Mouse (Mus musculus) B cell, adult 67 days (primary cell): Measurements from ENCODE around the gene Olfr1217. TPM values are rescaled to one million over a fixed set of nuclear protein-coding genes. Genes with fewer than 3 reads are reported as not detected.

Experiments used
- total RNA-seq, 2 experiments: library from RNA; stranded (reverse); gene quantifications; 4 replicates each; pipeline ENCODE4 v1.2.4; 2023

Gene Olfr1217
- not detected for total RNA-seq

DNA sequence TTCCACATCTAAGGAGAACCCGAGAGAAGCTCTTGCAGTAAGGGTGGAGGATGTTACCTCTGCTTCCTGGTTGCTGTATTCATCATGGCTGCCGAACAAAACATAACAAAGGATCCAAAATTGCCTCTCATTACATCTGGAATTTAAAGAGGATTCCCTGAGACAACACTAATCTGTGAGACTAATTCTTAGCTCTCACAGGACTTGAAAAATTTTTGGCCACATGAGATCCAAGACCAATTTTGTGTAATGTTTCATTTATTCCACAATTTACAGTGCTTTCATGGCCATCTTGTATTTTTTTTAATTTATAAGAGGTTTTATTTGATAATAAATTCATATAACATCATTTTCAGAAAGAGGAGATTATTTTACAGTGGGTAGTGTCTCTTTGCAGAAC is at the start of gene Olfr1217:
Gene Olfr1217 (minus strand): TSS at position 101 of the 400 bp plus-strand sequence.

DNA sequence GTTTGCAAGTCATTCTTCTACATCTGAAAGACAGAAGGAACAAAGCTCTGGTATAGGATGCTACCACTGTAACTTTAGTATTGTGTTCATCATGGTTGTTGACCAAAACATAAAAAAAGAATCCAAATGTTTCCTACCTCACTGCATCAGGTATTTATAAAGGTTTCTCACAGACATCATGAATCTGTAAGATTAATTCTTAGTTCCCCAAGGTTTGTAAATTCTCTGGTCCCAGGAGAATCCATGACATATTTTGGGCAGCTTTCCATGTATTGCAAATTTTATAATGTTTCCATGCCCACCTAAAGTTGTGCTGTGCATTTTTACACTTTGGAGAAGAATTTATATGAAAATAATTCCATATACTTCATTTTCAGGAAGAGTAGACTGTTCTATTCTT is 29.2 kb upstream of the Olfr1217 start, which contains the start of gene Olfr1218:
Gene Olfr1218 (minus strand): TSS at position 101 of the 400 bp plus-strand sequence.

DNA sequence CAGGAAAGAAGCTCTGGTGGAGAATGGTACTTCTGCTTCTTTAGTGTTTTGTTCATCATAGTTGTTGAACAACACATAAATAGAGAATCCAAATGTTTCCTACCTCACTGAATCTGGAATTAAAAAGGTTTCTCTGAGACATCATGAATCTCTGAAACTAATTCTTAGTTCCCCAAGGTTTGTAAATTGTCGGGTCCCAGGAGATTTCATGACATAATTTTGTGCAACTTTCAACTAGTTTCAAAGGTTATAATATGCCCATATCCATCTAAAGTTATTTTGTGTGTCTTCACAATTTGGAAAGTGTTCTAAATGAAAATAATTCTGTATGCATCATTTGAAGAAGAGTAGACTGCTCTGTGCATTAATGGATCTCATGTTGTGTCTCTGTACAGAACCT is 13.6 kb downstream of the Olfr1217 start, which contains the start of gene Olfr1216:
Gene Olfr1216 (minus strand): TSS at position 101 of the 400 bp plus-strand sequence.

DNA sequence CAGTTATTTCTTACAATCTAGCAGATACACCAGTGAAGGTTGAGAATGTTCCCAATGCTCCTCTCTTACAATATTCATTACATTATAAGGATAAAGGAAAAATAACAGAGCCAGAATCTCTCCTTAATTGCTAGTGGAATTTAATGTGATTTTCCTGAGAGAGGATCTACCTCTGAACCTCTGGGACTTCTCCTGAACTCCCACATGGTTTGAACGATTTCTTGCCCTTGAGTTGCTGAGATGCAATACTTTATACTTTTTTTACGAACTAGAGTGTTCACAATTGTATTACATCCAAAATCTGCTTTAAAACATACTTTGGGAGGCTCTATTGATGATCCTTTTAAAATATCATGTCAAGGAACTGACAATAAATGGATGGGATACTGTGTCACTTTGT is 25.0 kb downstream of the Olfr1217 start, which contains the start of gene Olfr1215:
Gene Olfr1215 (minus strand): TSS at position 101 of the 400 bp plus-strand sequence.

DNA sequence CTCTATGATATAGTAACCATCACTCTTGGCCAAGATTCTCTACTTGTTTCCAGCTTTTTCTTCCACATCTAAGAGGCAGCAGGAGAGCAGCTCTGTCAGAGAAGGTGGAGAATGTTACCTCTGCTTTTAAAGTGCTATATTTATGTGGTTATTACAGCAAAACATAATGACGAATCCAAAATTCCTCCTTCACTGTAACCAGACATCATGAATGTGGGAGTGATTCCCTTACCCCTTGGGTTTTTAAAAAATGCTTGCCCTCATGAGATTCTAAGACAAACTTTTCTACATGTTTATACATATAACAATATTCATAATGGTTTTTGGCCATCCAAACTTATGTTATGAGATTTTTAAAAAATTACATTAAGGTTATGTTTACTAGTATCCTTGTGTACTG is 39.3 kb downstream of the Olfr1217 start, which contains the start of gene Olfr1214:
Gene Olfr1214 (minus strand): TSS at position 101 of the 400 bp plus-strand sequence.

DNA sequence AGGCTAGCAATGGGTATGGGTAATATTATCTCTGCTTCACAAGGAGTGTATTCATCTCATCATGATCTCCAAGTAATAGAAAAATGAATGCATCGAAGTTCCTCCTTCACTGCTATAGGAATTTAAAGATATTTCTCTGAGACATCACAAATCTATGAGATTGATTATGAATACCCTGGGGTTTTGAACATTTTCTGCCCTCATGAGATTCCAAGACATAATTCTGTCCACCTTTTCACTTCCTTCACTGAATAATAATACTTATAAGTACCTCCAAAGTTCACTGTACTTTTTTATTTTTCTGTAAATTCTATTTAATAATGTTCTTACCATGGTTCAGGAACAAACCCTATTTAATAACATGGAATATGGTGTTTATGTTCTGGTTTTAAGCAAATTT is 51.7 kb downstream of the Olfr1217 start, which contains the start of gene Gm13762:
Gene Gm13762 (minus strand): TSS at position 101 of the 400 bp plus-strand sequence.

Other genes with a start within 250 kb of the Olfr1217 start
- gene Olfr1201, start 239.0 kb downstream of the Olfr1217 start, total RNA-seq = not detected
- gene Olfr1202, start 217.6 kb downstream of the Olfr1217 start, total RNA-seq = not detected
- not detected for gene Olfr1205, start 202.3 kb downstream of the Olfr1217 start, total RNA-seq
- gene Olfr1204, start 182.8 kb downstream of the Olfr1217 start, total RNA-seq = not detected
- not detected for gene Olfr1206, start 168.8 kb downstream of the Olfr1217 start, total RNA-seq
- not detected for gene Olfr1208, start 129.8 kb downstream of the Olfr1217 start, total RNA-seq
- not detected for gene Olfr1209, start 116.9 kb downstream of the Olfr1217 start, total RNA-seq
- gene Olfr1211, start 94.0 kb downstream of the Olfr1217 start, total RNA-seq = not detected
- not detected for gene Olfr1212, start 78.1 kb downstream of the Olfr1217 start, total RNA-seq
- not detected for gene Gm13762, start 51.8 kb downstream of the Olfr1217 start, total RNA-seq
- gene Olfr1214, start 39.4 kb downstream of the Olfr1217 start, total RNA-seq = not detected
- gene Olfr1215, start 25.1 kb downstream of the Olfr1217 start, total RNA-seq = not detected
- not detected for gene Olfr1216, start 13.7 kb downstream of the Olfr1217 start, total RNA-seq
- not detected for gene Olfr1218, start 29.1 kb upstream of the Olfr1217 start, total RNA-seq
- not detected for gene Olfr1219, start 51.4 kb upstream of the Olfr1217 start, total RNA-seq
- not detected for gene Olfr1220, start 74.8 kb upstream of the Olfr1217 start, total RNA-seq
- not detected for gene Olfr1221, start 85.2 kb upstream of the Olfr1217 start, total RNA-seq
- not detected for gene Olfr1222, start 101.0 kb upstream of the Olfr1217 start, total RNA-seq
- gene Olfr1223, start 119.5 kb upstream of the Olfr1217 start, total RNA-seq = not detected
- not detected for gene Olfr1224-ps1, start 132.0 kb upstream of the Olfr1217 start, total RNA-seq
- not detected for gene Olfr1225, start 142.6 kb upstream of the Olfr1217 start, total RNA-seq
- not detected for gene Olfr1226, start 168.0 kb upstream of the Olfr1217 start, total RNA-seq
- gene Olfr1228, start 222.0 kb upstream of the Olfr1217 start, total RNA-seq = not detected